Mouse (Mus musculus) midbrain, postnatal 0 days (tissue): ENCODE measurements around the gene Gxylt1. TPM values are rescaled to one million over a fixed set of nuclear protein-coding genes. Genes with fewer than 3 reads are reported as not detected.
"Not testable (repeated sequence)": the region's sequence is repeated elsewhere in the genome, so short reads cannot be mapped to it uniquely, and the experiment has no call there.

ENCODE experiments used
- ATAC-seq: fragments of 200-750 bp; cut with Nextera tagmentation; 2 replicates; pipeline ENCODE4 v1.8.0; 2017; ENCODE audit warnings: moderate number of reproducible peaks, mild to moderate bottlenecking, moderate TSS enrichment, moderate library complexity; ENCODE audit not compliant: low FRiP score
- DNase-seq: peaks from one replicate; pipeline ENCODE4 v3.0.0-alpha.2; 2015; ENCODE audit warnings: low spot score
- H3K27ac ChIP-seq: fragments of 300-500 bp; sonication (generic); 2 replicates; pipeline ENCODE4 v1.5.1; 2014; ENCODE audit warnings: low read depth, mild to moderate bottlenecking, low read length, mixed read lengths
- H3K27me3 ChIP-seq: fragments of 300-500 bp; sonication (generic); 2 replicates; pipeline ENCODE4 v1.6.1; 2014; ENCODE audit warnings: low read length, control low read depth, mixed read lengths; ENCODE audit not compliant: insufficient read depth
- H3K36me3 ChIP-seq: fragments of 300-500 bp; sonication (generic); 2 replicates; pipeline ENCODE4 v1.6.1; 2014; ENCODE audit warnings: low read length, control low read depth, mixed read lengths; ENCODE audit not compliant: insufficient read depth
- H3K4me1 ChIP-seq: fragments of 300-500 bp; sonication (generic); 2 replicates; pipeline ENCODE4 v1.6.1; 2014; ENCODE audit warnings: mild to moderate bottlenecking, control low read depth, antibody characterized with exemption, low read length, mixed read lengths; ENCODE audit not compliant: insufficient read depth
- H3K4me2 ChIP-seq: fragments of 300-500 bp; sonication (generic); 2 replicates; pipeline ENCODE4 v1.6.1; 2014; ENCODE audit warnings: low read depth, mild to moderate bottlenecking, low read length, mixed read lengths; ENCODE audit not compliant: poor library complexity, severe bottlenecking
- H3K4me3 ChIP-seq: fragments of 300-500 bp; sonication (generic); 2 replicates; pipeline ENCODE4 v1.5.1; 2014; ENCODE audit warnings: low read depth, mild to moderate bottlenecking, low read length, moderate library complexity
- H3K9ac ChIP-seq: fragments of 300-500 bp; sonication (generic); replicated peaks from 2 replicates; pipeline ENCODE4 v1.6.1; 2014; ENCODE audit warnings: mild to moderate bottlenecking, low read length, moderate library complexity, mixed read lengths; ENCODE audit not compliant: poor library complexity, severe bottlenecking
- H3K9me3 ChIP-seq: fragments of 300-500 bp; sonication (generic); 2 replicates; pipeline ENCODE4 v1.6.1; 2016; ENCODE audit warnings: low read length, control low read depth
- CTCF ChIP-seq: IDR thresholded peaks from 2 replicates; pipeline ENCODE4 v1.5.1; 2016; ENCODE audit warnings: antibody characterized with exemption, mild to moderate bottlenecking
- WGBS: fragments of 180-500 bp; shearing (Covaris S2); extraction: QIAGEN DNeasy Blood & Tissue Kit; methylation state at CpG from one replicate; pipeline ENCODE4 v1.1.7; 2014; 5-methylcytosine and 5-hydroxymethylcytosine counted together
- polyA plus RNA-seq: library from polyadenylated mRNA; unstranded; fragments of >200 nt; fragmentation: Nextera tagmentation; extraction: Ambion mirVana; gene quantifications from 2 replicates; pipeline ENCODE4 v1.2.1, GENCODE M21; 2015
- total RNA-seq: library from RNA; depleted of rRNA; stranded (reverse); fragments of >200 nt; gene quantifications from 2 replicates; pipeline ENCODE4 v1.2.3, GENCODE M21; 2014

Gxylt1 gene
- total and polyA plus RNA-seq, 2 experiments from 2014 or later: 3.8 to 5.0 TPM

GRCm38 (mm10) chr15:93243202-93243601 is 31.8 kb downstream of the Gxylt1 start:
- H3K9me3 ChIP-seq: no peaks in the 10 kb centered on the region
- TF ChIP-seq CTCF: no peak
- no peaks in the 10 kb centered on the region for H3K4me1 ChIP-seq
- no peak overlapping the region for H3K9ac ChIP-seq
- ATAC-seq (no peak), DNase-seq (no peak)
- H3K36me3 ChIP-seq: peaks cover 10% of the 10 kb centered on the region; the same call in 1 of the 2 replicates
- H3K27ac ChIP-seq: no peak overlapping the region
- no peaks in the 10 kb centered on the region for H3K27me3 ChIP-seq
- no peak overlapping the region for H3K4me2 ChIP-seq
- H3K4me3 ChIP-seq: no peak overlapping the region
- 64% methylated on average over 10 of the region's 10 CpGs for WGBS

- H3K27me3 ChIP-seq, H3K27ac ChIP-seq, DNase-seq, H3K9me3 ChIP-seq, H3K9ac ChIP-seq, ATAC-seq, H3K4me1 ChIP-seq, H3K36me3 ChIP-seq, H3K4me3 ChIP-seq, H3K4me2 ChIP-seq: not testable (repeated sequence)
- 94% methylated on average over 10 of the region's 10 CpGs for WGBS
Measured at GRCm38 (mm10) chr15:93236456-93236855, 38.5 kb downstream of the Gxylt1 start.

GRCm38 (mm10) chr15:93229028-93229427 is 46.0 kb downstream of the Gxylt1 start:
- Histone ChIP-seq H3K27me3 (no peaks in the 10 kb centered on the region), H3K4me1 (no peaks in the 10 kb centered on the region), H3K4me3 (no peak overlapping the region), H3K27ac (no peak overlapping the region), H3K36me3 (no peaks in the 10 kb centered on the region), H3K4me2 (no peak overlapping the region), H3K9me3 (no peaks in the 10 kb centered on the region), H3K9ac (no peak overlapping the region)
- no peak for TF ChIP-seq CTCF
- ATAC-seq: no peak
- DNase-seq: no peak
- WGBS: 90% methylated on average over 11 of the region's 11 CpGs

- Histone ChIP-seq H3K9ac (no peak overlapping the region), H3K36me3 (no peaks in the 10 kb centered on the region), H3K9me3 (no peaks in the 10 kb centered on the region), H3K4me2 (no peak overlapping the region), H3K27ac (no peak overlapping the region), H3K4me1 (no peaks in the 10 kb centered on the region), H3K4me3 (no peak overlapping the region), H3K27me3 (no peaks in the 10 kb centered on the region)
- ATAC-seq: no peak
- no peak for DNase-seq
- TF ChIP-seq CTCF: no peak
- 94% methylated on average over 10 of the region's 10 CpGs for WGBS
Measured at GRCm38 (mm10) chr15:93228375-93228774, 46.6 kb downstream of the Gxylt1 start.

GRCm38 (mm10) chr15:93227764-93228079 is 47.3 kb downstream of the Gxylt1 start:
- ATAC-seq: 0 out of 2 replicates have a peak, but pooled peaks have one; percentile 49
- no peak overlapping the region for H3K4me2 ChIP-seq
- no peak overlapping the region for H3K9ac ChIP-seq
- H3K36me3 ChIP-seq: no peaks in the 10 kb centered on the region
- no peaks in the 10 kb centered on the region for H3K27me3 ChIP-seq
- no peaks in the 10 kb centered on the region for H3K9me3 ChIP-seq
- DNase-seq: peak; percentile 87
- no peak overlapping the region for H3K27ac ChIP-seq
- no peaks in the 10 kb centered on the region for H3K4me1 ChIP-seq
- WGBS: 21% methylated on average over 6 of the region's 6 CpGs
- H3K4me3 ChIP-seq: no peak overlapping the region
- peak; percentile 97 for TF ChIP-seq CTCF

- no peaks in the 10 kb centered on the region for H3K9me3 ChIP-seq
- 85% methylated on average over 10 of the region's 10 CpGs for WGBS
- no peak for ATAC-seq
Measured at GRCm38 (mm10) chr15:93226930-93227763, 47.8 kb downstream of the Gxylt1 start.

More at GRCm38 (mm10) chr15:93226930-93227763, 47.8 kb downstream of the Gxylt1 start:
- Histone ChIP-seq H3K27me3 (no peaks in the 10 kb centered on the region), H3K9ac (no peak overlapping the region), H3K4me2 (no peak overlapping the region), H3K36me3 (no peaks in the 10 kb centered on the region), H3K27ac (no peak overlapping the region), H3K4me3 (no peak overlapping the region), H3K4me1 (no peaks in the 10 kb centered on the region)
- TF ChIP-seq CTCF: no peak
- DNase-seq: peak; percentile 42
